Mouse (Mus musculus) erythroblast, embryonic 14.5 days (primary cell): ENCODE measurements at regions not wholly inside any gene's neighbourhood (a gene's known extent, or its start where the extent isn't known, plus 50 kb on each side); places are given as distances from the start of the nearest gene placed in this dataset.

Source experiments
- H3K27me3 ChIP-seq: 2 replicates; pipeline ENCODE4 v1.6.1; 2012; ENCODE audit warnings: inconsistent platforms; ENCODE audit not compliant: control insufficient read depth
- H3K36me3 ChIP-seq: 2 replicates; pipeline ENCODE4 v1.6.1; 2012; ENCODE audit warnings: mild to moderate bottlenecking, inconsistent platforms; ENCODE audit not compliant: control insufficient read depth
- H3K4me1 ChIP-seq: 2 replicates; pipeline ENCODE4 v1.6.1; 2012; ENCODE audit warnings: inconsistent platforms; ENCODE audit not compliant: control insufficient read depth
- H3K4me3 ChIP-seq: replicated peaks from 2 replicates; pipeline ENCODE3; 2012; ENCODE audit warnings: moderate library complexity, mild to moderate bottlenecking, inconsistent platforms
- H3K9me3 ChIP-seq: 2 replicates; pipeline ENCODE4 v1.6.1; 2012; ENCODE audit warnings: low read length, inconsistent platforms, mixed read lengths; ENCODE audit not compliant: control insufficient read depth
- GATA1 ChIP-seq: IDR thresholded peaks from 2 replicates; pipeline ENCODE4 v1.6.1; 2012; ENCODE audit warnings: low read length, inconsistent platforms, mixed read lengths
- TAL1 ChIP-seq: IDR thresholded peaks from 3 replicates; pipeline ENCODE4 v1.6.1; 2012; ENCODE audit warnings: low read length, inconsistent platforms, mixed read lengths

- Histone ChIP-seq H3K36me3 (no peaks in the 10 kb centered on the region), H3K27me3 (no peaks in the 10 kb centered on the region), H3K9me3 (no peaks in the 10 kb centered on the region)
These were observed 318.2 kb downstream of the Gsdmc2 start for GRCm38 (mm10) chr15:63526820-63527219.

GRCm38 (mm10) chr15:63517301-63517700 lies 327.7 kb downstream of the Gsdmc2 start:
- Histone ChIP-seq H3K4me1 (no peaks in the 10 kb centered on the region), H3K36me3 (no peaks in the 10 kb centered on the region), H3K27me3 (no peaks in the 10 kb centered on the region), H3K4me3 (no peak overlapping the region), H3K9me3 (no peaks in the 10 kb centered on the region)
- TF ChIP-seq GATA1 (no peak), TAL1 (no peak)

More at GRCm38 (mm10) chr15:63526820-63527219, 318.2 kb downstream of the Gsdmc2 start:
- Histone ChIP-seq H3K4me3 (no peak overlapping the region), H3K4me1 (no peaks in the 10 kb centered on the region)
- no peak for TF ChIP-seq TAL1

- Histone ChIP-seq H3K9me3 (no peaks in the 10 kb centered on the region), H3K4me1 (no peaks in the 10 kb centered on the region), H3K27me3 (no peaks in the 10 kb centered on the region), H3K36me3 (no peaks in the 10 kb centered on the region), H3K4me3 (no peak overlapping the region)
- TF ChIP-seq GATA1 (no peak), TAL1 (no peak)
These were observed 344.5 kb downstream of the Gsdmc2 start for GRCm38 (mm10) chr15:63500453-63500852.

- H3K36me3 ChIP-seq: no peaks in the 10 kb centered on the region
- no peaks in the 10 kb centered on the region for H3K9me3 ChIP-seq
- no peak overlapping the region for H3K4me3 ChIP-seq
- H3K27me3 ChIP-seq: no peaks in the 10 kb centered on the region
- no peaks in the 10 kb centered on the region for H3K4me1 ChIP-seq
- TF ChIP-seq GATA1 (no peak), TAL1 (no peak)
These were observed 346.5 kb downstream of the Gsdmc2 start for GRCm38 (mm10) chr15:63498483-63498882.

- H3K27me3 ChIP-seq: no peaks in the 10 kb centered on the region
- H3K9me3 ChIP-seq: no peaks in the 10 kb centered on the region
- no peak overlapping the region for H3K4me3 ChIP-seq
- no peaks in the 10 kb centered on the region for H3K4me1 ChIP-seq
- TF ChIP-seq GATA1 (no peak), TAL1 (no peak)
- no peaks in the 10 kb centered on the region for H3K36me3 ChIP-seq
These were observed 347.8 kb downstream of the Gsdmc2 start for GRCm38 (mm10) chr15:63497207-63497606.

GRCm38 (mm10) chr15:63484910-63485309 lies 360.1 kb downstream of the Gsdmc2 start:
- no peaks in the 10 kb centered on the region for H3K4me1 ChIP-seq
- H3K27me3 ChIP-seq: no peaks in the 10 kb centered on the region
- no peaks in the 10 kb centered on the region for H3K36me3 ChIP-seq
- no peak for TF ChIP-seq GATA1
- H3K4me3 ChIP-seq: no peak overlapping the region
- no peaks in the 10 kb centered on the region for H3K9me3 ChIP-seq

GRCm38 (mm10) chr15:63484217-63484887 lies 360.6 kb downstream of the Gsdmc2 start:
- Histone ChIP-seq H3K4me1 (no peaks in the 10 kb centered on the region), H3K36me3 (no peaks in the 10 kb centered on the region), H3K9me3 (no peaks in the 10 kb centered on the region), H3K27me3 (no peaks in the 10 kb centered on the region), H3K4me3 (no peak overlapping the region)
- no peak for TF ChIP-seq TAL1
- TF ChIP-seq GATA1: no peak

- Histone ChIP-seq H3K9me3 (no peaks in the 10 kb centered on the region), H3K27me3 (no peaks in the 10 kb centered on the region), H3K36me3 (no peaks in the 10 kb centered on the region), H3K4me3 (no peak overlapping the region), H3K4me1 (no peaks in the 10 kb centered on the region)
- TF ChIP-seq GATA1: no peak
These were observed 365.6 kb downstream of the Gsdmc2 start for GRCm38 (mm10) chr15:63479270-63479805.

- TF ChIP-seq GATA1: no peak
- TF ChIP-seq TAL1: no peak
- H3K27me3 ChIP-seq: no peaks in the 10 kb centered on the region
- H3K9me3 ChIP-seq: no peaks in the 10 kb centered on the region
- H3K4me1 ChIP-seq: no peaks in the 10 kb centered on the region
- H3K4me3 ChIP-seq: no peak overlapping the region
- no peaks in the 10 kb centered on the region for H3K36me3 ChIP-seq
These were observed 378.1 kb downstream of the Gsdmc2 start for GRCm38 (mm10) chr15:63466916-63467315.

- Histone ChIP-seq H3K4me1 (no peaks in the 10 kb centered on the region), H3K9me3 (no peaks in the 10 kb centered on the region), H3K4me3 (no peak overlapping the region), H3K36me3 (no peaks in the 10 kb centered on the region), H3K27me3 (no peaks in the 10 kb centered on the region)
- no peak for TF ChIP-seq GATA1
- no peak for TF ChIP-seq TAL1
These were observed 392.4 kb downstream of the Gsdmc2 start for GRCm38 (mm10) chr15:63452529-63452928.
